Mouse (Mus musculus): Measurements from ENCODE around the gene Rab30.
A peak's percentile ranks its signal among the peaks of the same experiment; 100 is the strongest.

The Rab30 gene

DNA sequence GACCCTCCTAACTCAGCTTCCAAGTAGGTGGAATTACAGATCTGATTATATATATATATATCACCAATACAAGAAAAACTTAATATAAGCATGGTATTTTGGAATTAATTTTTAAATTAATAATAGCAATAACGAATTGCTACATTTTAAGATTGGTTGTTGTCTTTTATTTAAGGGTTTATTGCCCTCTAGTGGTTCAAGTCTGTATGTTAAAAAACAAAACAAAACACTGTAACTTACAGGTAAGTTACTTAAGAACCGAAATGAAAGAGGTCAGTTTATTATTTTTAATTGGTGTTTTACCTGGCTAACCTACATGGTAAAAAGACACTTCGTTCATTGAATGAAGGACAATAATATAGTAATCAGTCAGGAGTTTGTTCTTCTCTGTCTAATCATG lies 128.8 kb downstream of the Rab30 start:
- DNase-seq = no peak

DNA sequence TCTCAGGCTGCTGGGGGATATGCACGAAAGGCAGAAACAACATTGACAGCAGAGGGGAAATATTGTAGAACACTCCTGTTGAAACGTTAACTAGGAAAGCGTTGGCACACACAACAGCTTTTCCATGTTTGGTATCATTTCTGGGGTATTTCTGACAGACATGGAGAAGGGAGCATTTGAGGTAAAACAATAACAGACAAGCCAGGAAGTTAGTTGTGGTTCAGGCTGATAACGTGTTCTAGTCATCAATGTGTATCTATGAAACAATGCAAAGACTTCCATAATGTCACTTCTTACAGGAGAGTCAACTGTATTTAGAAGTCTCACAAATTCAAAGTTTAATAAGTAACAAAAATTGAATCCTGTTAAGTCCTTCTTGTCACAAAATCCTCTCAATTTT lies 130.2 kb downstream of the Rab30 start:
- DNase-seq = no peak

DNA sequence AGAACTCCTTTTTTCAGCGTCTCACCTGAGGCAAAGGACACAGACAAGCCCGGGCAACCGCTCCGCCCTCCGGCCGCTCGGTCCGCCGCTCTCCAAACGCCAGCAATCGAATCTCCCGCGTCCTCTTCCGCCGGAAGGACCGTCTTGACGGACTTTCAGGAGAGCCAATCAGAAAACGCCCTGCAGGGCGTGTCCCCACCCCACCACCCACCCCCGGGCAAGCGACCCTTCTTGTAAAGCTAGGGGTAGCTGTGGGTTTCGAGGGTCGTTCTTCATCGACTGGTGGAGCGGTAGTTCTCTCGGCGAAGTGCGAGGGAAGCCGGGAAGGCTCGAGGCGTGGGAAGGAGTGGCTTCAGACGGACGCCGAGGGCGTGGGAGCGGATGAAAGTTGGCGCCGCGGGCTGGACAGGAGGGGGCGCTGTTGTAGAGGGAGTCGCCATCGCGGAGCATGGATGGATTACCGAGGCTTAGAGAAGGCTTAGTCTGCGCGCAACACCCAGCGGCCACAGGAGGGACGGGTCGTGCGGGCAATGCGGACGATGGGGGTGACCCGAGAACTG lies 132.8 kb downstream of the Rab30 start, which contains the start of the genes Ddias and Prcp:
Ddias (minus strand) TSS at position 132 of the 560 bp plus-strand sequence.
Prcp (plus strand) TSS at position 355 of the 560 bp plus-strand sequence.
- DNase-seq = peak; percentile 96

DNA sequence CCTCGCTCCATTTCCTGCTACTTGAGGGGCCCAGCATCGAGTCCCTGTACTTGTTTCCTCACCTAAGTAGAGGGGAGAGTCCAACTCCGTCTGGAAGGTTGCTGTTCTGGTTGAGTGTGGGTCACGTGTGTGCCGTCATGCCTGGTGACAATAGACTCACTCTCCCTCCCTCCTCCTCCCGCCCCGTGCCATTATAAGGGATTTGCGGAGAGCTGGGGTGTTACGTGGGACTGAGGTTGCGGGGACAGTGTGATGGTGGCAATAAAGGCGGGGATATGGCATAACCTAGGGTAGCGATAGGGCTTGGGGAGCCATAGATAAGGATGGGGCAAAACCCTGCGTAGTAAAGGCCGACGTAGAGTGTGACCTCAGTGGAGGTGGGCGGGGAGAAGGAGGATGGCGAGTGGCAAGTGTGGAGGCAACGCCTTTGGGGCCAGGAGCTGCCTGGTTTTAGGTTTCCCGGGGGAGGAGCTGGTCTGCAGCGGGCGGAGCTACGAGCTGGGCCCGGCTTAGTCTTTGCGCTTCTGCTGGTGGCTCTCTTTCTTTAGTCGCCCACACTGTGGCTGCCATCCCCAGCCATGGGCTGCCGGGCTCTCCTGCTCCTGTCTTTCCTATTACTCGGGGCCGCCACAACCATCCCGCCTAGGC lies 133.5 kb downstream of the Rab30 start:
- DNase-seq = peak; percentile 95

DNA sequence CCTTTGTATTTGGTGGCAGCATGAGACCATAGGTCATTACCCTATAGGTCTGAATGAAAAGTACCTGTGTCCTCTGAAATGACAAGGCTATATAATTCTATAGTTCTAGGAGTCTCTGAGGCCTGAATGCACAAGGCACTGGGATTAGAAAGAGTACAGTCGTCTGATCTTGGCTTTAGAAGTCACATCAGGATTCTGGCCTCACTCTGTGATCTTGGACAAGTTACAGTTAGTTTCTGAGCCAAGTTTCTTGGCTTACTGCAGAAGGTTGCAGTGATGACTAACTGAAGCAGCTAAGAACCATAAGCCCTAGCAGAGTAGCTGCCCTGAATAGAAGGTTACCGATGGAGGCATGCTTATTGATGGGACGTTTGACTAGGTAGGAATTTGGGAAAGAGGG lies 134.7 kb downstream of the Rab30 start:
- peak; percentile 18 for DNase-seq

DNA sequence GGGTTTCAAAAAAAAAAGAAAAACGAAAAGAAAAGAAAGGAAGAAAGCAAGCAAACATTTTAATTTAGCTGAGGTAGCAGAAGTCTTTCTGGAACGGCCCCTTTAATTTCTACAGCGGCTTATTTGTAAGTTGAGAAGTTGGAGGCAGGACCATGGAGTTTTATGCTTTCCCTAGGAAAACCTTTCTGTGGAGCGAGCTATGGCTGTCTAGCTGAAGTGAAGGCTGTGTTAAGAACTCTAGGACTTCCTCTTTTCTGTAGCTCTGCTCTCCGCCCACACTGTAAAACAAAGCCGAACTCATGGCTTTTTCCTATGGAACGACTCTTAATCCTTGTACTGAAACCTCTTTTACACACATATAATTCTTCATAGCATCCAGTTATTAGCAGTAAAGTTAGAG lies 135.1 kb downstream of the Rab30 start:
- no peak for DNase-seq

DNA sequence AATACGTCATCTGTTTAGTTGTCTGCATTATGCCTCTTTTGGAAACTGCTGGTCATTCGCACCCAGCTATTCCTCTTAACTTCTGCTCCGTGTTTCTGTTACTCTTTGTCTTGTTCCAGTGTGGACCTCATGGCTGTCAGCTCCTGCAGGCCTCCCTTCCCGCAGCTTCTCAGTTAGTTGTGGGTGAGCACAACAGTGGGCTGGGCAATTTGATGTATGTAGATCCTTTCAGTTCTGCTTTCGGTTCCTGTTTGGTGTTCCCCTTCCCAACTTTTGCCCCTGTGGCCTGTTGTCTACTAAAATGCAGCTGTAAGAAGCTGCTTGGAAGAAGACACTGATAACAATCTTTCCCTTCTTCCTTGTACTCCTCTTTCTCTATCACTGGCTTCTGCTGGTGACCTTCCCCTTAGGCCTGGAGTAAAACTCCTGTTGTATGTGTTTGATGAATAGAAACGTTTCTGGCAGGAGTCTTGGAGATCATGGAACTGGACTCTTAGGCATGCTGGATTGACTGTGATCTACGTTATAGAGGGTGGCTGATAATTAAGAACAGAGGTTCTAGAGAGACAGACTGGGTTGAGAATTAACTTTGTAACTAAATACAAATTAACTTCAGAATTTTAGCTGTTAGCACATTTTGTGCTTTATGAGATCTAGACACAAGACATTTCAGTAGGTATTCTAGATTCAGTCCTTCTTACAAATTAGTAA lies 137.3 kb downstream of the Rab30 start:
- no peak for DNase-seq

DNA sequence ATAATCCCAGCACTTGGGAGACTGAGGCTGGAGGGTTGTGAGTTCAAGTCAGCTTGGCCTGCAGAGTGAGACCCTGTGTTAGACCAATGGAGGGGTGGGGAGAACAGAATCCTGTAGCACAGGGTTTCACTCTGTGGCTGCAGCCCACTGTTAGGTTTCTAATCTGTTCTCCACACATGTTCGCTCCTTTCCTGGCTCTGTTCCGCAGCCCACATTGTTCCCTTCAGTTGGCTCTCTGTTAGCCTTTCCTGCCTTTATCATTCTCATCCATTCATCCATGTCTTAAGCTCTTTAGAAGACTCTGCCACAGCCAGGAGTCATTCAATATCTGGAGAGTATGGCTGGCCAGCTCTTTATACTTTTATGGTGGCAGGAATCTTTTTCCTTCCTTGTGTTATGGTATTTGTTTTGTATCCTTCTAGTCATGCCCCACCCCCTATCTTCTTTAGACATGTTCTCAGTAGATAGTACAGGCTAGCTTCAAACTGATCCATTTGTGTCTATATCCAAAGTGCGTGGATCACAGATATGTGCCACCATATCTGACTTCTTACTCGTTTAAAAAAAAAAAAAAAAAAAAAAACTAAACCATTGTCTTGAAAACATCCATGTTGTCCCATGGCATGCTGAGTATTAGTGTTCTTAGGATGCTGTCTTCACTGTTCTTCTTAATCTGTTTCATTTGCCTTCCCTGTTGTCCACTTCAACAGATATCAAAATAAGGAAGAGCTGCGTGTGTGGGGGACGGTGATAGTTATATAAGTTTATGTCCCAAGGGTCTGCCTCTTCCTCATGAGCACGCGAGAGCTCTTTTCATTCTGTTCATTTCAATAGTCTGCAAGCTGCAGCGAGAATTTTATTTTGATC lies 142.7 kb downstream of the Rab30 start:
- peak; percentile 44 for DNase-seq

DNA sequence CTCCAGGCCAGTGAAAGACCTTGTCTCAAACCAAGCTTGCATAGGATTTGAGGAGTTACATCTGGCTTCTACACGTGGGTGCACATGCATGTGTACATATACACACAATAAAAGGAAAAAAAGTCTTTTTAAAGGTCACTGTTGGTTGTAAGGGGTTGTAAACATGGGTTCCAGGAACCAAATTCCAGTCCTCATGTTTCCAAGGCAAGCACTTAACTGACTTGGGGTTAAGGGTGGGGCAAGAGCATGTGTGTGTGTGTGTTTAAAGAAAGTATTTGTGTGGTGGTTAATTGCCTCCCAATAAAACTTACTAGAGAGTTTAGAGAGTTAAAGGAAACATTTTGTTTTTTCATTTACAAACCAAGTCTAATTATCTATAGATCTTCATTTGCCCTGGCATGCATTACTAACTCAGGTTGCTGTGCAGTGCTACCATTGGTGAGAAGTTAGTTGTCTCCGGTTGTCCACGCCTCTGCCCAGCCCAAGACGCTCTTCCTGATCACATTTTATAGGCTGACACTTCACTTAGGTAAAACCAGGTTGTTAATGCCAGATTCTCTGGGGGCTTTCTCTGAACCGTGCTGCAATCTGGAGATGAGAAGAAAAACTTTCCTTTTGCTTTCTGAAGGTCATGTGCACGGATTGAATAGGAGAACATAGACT lies 143.7 kb downstream of the Rab30 start:
- DNase-seq = no peak

DNA sequence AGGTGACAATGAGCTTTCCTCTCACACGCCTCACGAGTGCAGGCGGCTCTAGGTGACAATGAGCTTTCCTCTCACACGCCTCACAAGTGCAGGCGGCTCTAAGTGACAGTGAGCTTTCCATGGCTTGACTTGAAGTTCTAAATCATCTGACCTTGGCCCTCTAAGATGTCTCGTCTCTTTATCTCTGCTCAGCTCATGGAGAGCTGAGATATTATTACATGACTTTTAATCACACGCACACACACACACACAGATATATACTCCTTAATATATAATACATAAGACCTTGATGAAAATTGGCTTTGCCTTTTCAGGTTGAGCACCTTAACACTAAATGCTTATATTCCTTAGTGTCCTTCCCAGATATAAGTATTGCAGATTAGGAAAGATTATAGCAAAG lies 145.4 kb downstream of the Rab30 start:
- no peak for DNase-seq

DNA sequence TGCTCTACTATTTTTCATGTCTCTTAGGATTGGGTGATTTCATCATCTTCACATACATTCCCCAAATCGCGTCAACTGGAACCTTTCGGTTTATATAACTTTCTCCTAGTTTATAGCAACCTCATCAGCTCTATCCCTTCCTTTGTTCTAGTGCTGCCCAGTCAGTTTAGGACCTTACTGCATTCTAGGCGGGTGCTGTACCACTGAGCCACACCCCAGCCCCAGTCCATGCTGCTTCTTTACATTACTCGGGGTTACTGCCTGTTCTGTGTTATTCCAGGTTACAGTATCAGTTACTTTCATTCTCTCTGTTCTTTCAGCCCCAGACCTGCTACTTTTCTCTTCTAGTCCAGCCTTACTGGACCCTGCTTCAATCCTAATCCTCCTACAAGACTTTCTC lies 145.8 kb downstream of the Rab30 start:
- DNase-seq = no peak

DNA sequence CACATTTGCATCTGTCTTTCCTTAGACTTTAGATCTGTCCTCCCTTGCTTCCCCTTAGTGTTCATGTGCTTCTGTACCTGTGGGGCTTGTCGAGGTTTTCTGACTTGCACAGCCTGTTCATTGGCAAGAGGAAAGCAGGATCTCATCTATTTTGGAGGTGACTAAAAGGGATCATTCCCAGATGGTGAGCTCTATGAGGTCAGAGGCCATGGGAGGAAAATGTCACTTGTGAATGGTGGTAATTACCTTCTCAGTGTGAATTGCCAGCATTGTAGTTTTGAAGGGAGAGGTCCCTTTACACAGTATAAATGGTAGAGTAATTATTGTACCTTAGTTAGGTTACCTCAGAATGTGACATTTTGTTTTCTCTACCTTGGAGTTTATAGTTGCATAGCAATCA lies 148.8 kb downstream of the Rab30 start:
- no peak for DNase-seq

DNA sequence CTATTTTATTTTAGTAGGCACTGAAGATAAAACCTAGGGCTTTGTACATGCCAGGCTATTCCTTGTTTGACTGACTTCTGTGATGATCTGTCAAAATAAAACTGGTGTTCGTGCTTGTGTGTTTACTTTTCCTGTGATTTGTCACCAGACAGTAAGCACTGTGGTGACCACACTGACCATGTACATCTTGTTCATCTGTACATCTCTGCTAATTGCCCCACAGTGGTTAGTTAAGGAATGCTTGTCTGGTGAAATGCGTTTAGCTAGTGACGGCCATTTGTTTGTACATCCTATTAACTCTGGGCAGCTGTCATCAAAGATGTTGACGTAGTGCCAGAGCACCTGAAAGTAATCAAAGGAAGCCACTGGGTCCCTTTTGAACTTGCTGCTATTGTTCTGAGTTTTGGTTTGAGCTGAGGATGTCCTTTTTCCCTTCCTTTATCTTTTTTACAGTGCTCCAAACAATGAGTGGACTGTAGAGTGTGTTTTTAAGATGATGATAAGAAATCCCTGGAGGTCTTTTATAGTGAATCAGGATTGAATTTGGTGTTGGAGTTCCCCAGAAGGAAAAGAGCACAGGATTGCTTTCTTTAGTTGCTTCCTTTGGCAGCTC lies 149.3 kb downstream of the Rab30 start:
- peak; percentile 35 for DNase-seq

DNA sequence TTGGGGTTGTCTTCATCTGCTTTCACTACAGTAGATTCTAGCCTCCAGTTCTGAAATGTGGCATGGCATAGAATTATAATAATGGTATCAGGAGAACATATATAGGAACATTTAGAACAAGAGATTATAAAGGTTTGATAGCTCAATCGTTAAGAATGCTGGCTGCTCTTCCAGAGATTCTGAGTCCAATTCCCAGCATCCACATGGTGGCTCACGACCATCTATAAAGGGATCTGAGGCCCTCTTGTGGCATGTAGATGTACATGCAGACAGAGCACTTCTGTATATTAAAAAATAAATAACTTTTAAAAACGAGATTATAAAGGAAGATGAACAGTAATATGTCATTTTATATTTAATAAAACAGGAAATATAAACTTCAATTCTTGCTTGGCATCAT lies 152.1 kb downstream of the Rab30 start:
- no peak for DNase-seq
